23 mouse cellular contexts compared by ENCODE assay signal in the genomic region with DNA sequence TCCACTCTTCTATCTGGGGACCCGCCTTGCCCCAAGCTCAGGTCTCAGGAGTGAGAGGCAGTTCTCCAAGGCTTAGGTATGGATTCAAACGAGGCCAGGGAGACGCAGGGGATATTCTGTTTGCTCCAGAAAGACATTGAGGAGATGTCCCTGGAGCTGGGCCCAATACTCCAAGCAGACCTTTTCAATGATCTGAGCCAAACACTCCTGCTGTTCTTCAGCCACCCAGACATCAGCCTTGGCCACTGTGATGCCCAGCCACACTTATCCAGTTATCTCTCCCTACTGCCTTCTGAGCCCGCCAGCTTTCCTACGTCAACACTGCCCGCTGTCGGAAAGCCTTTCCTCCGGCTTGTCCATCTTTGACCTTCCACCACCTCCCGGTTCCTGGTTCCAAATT.
"Had no signal": no experiment of that assay in that cellular context is flagged by ENCODE, and none has a peak within 500 bp of the region (broad histone marks: within the 10 kb centered on the region; RNA-seq: fewer than 3 reads in every experiment).

No protein-coding gene starts in this region.

- H3K9me3 ChIP-seq: heart, embryonic 13.5 days; heart, embryonic 15.5 days; hindbrain, embryonic 13.5 days; hindbrain, embryonic 15.5 days; kidney, embryonic 15.5 days; limb, embryonic 13.5 days; limb, embryonic 15.5 days; liver, embryonic 13.5 days; liver, embryonic 15.5 days had no signal

- H3K36me3 ChIP-seq: heart, embryonic 13.5 days; heart, embryonic 15.5 days; kidney, embryonic 15.5 days; limb, embryonic 13.5 days; limb, embryonic 15.5 days; liver, embryonic 13.5 days; liver, embryonic 15.5 days had no signal

- DNase-seq: gastrocnemius, adult 2 months; gastrocnemius, postnatal 10 days; gastrocnemius, postnatal 25 days; heart, adult 2 months; heart, postnatal 14 days; heart, postnatal 36 days; kidney, adult 11 months; kidney, adult 2 months; kidney, adult 9 months; kidney, postnatal 14 days; kidney, postnatal 36 days; layer of hippocampus, adult 9-11 months; layer of hippocampus, postnatal 36 days; liver, embryonic 13.5 days; liver, postnatal 0 days had no signal

- H3K4me1 ChIP-seq: hindbrain, embryonic 15.5 days; limb, embryonic 13.5 days; limb, embryonic 15.5 days had no signal

- H3K4me3 ChIP-seq: gastrocnemius, adult 2 months; heart, adult 2 months; heart, embryonic 13.5 days; heart, embryonic 15.5 days; hindbrain, embryonic 13.5 days; hindbrain, embryonic 15.5 days; kidney, embryonic 15.5 days; limb, embryonic 13.5 days; limb, embryonic 15.5 days; liver, embryonic 13.5 days; liver, embryonic 15.5 days had no signal

- H3K27me3 ChIP-seq: hindbrain, embryonic 13.5 days; hindbrain, embryonic 15.5 days; limb, embryonic 15.5 days; liver, embryonic 15.5 days had no signal
